Mouse (Mus musculus): Measurements from ENCODE around the gene Arhgap29. TPM values are rescaled to one million over a fixed set of nuclear protein-coding genes. Genes with fewer than 3 reads are reported as not detected.

Arhgap29 gene
- total RNA-seq, 2 experiments from 2014 or later: 14.0 to 16.9 TPM

DNA sequence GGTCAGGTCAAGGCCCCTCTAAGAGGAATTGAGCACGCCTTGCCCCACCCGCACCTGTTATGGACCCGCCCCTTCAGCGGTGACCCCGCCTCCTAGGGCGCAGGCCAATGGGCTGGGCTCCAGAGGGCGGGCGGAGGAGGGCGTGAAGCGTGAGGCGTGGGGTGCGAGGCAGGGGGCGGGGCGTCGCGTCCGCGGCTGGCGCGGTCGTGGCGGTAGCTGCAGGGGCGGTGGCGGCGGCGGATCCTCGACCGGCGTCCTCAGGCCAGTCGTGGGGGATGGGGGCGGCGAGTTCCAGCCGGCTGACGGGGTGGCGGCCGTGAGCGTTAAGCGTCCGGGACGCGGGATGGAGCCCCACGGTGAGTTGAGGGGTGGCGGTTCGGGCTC lies 700 bp downstream of the Arhgap29 start:
- H3K27ac ChIP-seq: peak overlapping the region; percentile 83
- H3K4me3 ChIP-seq: peak overlapping the region; percentile 59
- DNase-seq (ENCODE audit: low spot score in 2 of 2): peak; percentile 60 to 73
- no peak for TF ChIP-seq CTCF (conservative IDR thresholded peaks at IDR 0.05)

DNA sequence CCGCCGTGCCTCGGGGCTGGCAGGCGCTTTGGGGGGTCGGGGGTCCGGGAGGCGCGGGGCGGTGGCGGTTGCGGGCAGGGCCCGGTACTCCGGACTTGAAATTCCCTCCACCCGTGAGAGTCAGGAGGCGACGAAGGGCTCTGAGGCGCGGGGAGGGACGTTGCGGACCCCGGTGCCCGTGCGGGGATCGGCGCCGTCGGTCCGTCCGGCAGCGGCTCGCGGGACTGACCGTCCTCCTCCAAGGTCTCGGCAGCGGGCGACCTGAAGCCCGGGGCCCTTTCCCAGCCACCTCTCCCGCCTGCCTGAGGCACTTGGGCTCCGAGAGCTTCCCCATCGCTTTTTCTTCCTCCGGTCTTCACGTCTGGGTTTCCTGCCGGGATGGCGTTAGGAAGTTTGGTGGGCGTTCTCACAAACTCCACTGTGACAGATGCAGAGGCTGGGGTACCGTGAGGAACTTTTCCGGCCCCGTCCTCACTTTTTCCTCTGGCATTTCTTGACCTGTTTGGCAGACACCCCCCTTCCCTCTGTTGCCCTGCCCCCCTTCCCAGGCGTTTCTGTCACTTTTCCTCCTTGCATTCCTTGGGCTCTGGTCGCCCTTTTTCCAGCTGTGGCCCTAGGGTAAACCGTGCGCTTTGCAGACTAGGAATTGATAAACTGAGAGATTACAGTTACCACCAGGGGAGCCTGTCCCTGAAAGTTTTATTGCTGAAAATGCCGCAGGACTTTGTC lies 1.3 kb downstream of the Arhgap29 start:
- TF ChIP-seq CTCF (conservative IDR thresholded peaks at IDR 0.05): peak; percentile 59
- Histone ChIP-seq H3K27ac (peak overlapping the region; percentile 83), H3K4me3 (peak overlapping the region; percentile 59)
- no peak for DNase-seq (ENCODE audit: low spot score in 2 of 2)

DNA sequence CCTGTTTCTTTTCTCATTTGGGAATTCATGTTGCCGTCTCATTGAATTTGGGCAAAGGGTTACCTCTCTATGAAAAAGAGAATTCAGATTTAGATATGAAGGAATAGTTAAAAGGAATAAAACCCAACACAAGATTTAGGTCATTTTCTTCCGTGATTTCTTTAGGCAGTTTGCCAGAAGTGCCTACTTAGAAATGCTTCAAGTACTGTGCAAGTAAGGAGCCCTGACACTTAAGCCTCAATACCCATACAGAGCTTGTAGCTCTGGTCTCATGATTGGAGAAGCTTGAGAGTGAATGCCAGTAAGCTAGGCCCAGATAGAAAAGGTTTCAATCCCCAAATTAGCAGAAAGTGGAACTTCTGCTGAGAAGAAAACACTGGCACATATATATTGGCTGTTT lies 2.1 kb downstream of the Arhgap29 start:
- Histone ChIP-seq H3K4me3 (peak overlapping the region; percentile 59; the same call in 1 of the 2 replicates), H3K27ac (peak overlapping the region; percentile 83; the same call in 1 of the 2 replicates)
- no peak for DNase-seq (ENCODE audit: low spot score in 2 of 2)
- no peak for TF ChIP-seq CTCF (conservative IDR thresholded peaks at IDR 0.05)

DNA sequence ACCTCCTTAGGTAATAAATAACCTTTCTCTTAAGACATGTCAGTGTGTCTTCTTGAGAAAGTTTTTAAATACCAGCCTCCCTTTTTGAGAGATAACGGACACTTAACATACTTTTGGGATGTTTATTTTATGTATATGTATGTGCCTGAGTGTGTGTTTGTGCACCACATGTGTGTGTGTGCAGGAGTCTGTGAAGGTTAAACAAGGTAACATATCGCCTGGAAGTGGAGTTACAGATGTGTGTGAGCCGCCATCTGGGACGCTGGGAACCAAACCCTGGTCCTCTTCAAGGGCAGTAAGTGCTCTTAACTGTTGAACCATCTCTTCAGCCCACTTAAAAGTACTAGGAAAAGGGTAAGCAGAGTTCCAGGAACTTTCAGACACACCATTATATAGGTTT lies 3.2 kb downstream of the Arhgap29 start:
- Histone ChIP-seq H3K27ac (no peak overlapping the region), H3K4me3 (peak overlapping the region; percentile 8; the same call in 1 of the 2 replicates)
- no peak for TF ChIP-seq CTCF (conservative IDR thresholded peaks at IDR 0.05)
- no peak for DNase-seq (ENCODE audit: low spot score in 2 of 2)

DNA sequence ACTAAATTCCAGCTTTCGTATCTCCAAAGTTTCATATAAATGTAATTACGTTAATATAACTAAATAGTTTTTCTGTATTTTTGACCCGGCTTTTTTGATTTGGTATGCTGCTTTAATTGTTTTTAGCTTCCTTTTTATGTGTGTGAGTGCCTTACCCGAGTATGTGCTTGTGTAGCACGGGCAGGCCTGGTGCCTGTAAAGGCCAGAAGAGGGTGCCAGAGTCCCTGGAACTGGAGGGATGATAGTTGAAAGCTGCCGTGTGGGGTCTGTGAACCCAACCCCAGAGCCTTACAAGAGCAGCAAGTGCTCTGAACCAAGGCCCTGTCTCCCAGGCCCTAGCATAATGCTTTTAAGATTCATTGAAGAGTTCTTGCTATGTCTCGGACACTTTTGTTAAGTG lies 4.4 kb downstream of the Arhgap29 start:
- peak; percentile 54 for TF ChIP-seq CTCF (conservative IDR thresholded peaks at IDR 0.05)
- Histone ChIP-seq H3K27ac (no peak overlapping the region), H3K4me3 (no peak overlapping the region)
- DNase-seq (ENCODE audit: low spot score in 2 of 2): no peak

DNA sequence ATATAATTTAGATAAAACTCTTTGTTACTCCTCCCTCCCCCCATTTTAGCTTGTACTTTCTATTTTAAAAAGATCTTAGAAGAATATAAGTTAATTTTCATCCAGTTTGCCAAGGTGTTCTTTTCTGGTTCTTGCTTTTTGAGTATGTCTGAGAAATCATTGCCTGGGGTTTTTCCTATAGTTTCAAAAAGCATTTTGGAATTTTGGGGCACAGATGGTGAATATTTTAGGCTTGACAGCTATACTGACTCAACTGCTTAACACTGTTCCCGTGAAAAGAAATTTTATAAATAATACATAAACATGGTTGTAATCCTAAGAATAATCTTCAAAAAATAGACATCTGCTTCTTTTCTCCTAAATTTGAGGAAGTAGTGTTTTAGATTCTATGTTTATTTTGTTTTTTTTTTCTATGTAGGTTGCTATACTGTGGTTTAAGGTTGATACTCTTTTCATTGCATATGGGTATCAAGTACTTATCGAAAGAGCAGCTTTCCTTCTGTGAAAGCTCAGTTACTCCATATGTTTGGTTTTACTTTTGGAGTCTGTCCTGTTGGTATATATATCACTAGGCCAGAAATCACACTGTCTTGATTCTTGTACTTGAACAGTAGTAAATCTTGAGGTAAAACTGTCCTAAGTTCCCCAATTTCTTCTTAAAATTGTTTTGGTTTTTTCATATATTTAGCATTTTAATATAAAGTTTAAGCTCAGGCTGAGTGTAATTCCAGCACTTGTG lies 5.4 kb downstream of the Arhgap29 start:
- Histone ChIP-seq H3K4me3 (no peak overlapping the region), H3K27ac (no peak overlapping the region)
- TF ChIP-seq CTCF (conservative IDR thresholded peaks at IDR 0.05): no peak
- DNase-seq (ENCODE audit: low spot score in 2 of 2): no peak

DNA sequence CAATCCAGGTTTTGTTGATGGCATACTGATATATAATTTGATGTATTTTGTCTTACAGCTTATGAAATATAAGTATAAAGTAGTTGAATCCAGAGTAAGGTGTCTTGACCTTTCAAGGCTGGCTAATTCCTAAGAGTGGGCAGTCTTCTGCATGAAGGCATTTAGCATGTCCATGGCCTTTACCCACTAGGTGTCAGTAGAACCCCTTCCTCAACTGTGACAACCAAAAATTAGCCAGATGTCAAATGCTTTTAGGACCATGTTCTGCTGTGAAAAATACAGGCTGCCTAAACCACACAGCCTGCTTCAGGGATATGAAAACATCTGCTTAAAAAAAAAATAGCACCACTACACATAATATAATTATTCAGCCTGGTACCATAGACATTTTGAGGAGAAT lies 11.8 kb downstream of the Arhgap29 start:
- H3K27ac ChIP-seq: no peak overlapping the region
- no peak overlapping the region for H3K4me3 ChIP-seq
- peak; percentile 25 to 48 for DNase-seq (ENCODE audit: low spot score in 2 of 2)
- peak; percentile 88 for TF ChIP-seq CTCF (conservative IDR thresholded peaks at IDR 0.05)

DNA sequence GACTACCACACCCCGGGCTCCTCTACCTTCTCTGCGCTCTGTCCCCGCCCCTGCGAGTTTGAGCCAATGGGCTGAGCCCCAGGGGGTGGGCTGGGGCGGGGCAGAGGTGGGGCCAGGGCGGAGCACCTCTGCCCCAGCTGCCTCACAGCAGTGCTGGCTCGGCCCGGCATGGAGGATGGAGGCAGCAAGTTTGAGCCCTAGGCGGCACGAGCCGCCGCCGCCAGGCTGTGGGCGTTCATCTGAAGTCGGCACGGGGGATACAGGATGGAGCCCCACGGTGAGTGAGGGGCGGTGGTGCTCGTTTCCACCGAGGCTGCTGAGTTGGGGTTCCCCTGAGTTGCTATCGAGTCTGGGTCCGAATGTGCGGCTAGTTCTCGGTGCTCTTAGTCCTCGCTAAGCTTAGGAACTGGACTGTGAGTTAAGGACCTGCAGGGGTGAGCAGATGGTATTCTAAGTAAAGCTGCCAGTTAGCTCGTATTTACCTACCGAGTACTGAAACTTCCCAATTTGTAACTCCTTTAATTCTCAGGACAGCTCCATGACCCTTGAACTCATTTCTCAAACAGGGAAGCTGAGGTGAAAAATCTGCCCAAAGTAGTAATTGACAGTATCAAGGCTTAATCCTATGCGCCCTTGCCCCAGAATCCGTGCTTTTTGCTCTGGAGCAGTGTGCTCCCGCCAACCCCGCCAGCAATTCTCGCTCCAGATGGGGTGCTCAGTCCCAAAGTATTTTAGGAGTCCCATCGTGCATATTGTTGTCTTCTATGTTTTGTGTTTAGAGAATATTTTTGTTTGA lies 15.5 kb downstream of the Arhgap29 start:
- Histone ChIP-seq H3K27ac (peak overlapping the region; percentile 33; the same call in 1 of the 2 replicates), H3K4me3 (peak overlapping the region; percentile 76)
- TF ChIP-seq CTCF (conservative IDR thresholded peaks at IDR 0.05): no peak
- DNase-seq (ENCODE audit: low spot score in 2 of 2): peak; percentile 72 to 78

DNA sequence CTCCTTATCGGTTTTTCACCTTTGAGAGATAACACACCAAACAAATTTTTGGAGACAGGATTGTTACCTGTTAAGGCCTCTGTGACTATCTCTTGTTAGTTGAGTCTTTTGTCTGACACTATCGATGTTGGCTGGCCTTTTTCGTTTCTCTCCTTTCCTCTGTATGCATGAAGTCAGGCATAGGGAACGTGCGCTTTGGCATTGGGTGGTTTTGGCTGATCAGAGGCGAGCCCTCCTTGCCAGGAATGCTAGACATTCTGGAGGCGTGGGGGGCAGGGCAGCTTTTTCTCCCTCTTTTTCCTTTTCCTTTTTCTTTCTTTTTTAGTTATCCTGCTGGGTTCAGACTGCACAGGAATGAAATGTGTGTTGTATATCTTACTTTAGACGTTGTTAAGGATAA lies 16.3 kb downstream of the Arhgap29 start:
- Histone ChIP-seq H3K4me3 (peak overlapping the region; percentile 76), H3K27ac (no peak overlapping the region)
- TF ChIP-seq CTCF (conservative IDR thresholded peaks at IDR 0.05): no peak
- no peak for DNase-seq (ENCODE audit: low spot score in 2 of 2)

DNA sequence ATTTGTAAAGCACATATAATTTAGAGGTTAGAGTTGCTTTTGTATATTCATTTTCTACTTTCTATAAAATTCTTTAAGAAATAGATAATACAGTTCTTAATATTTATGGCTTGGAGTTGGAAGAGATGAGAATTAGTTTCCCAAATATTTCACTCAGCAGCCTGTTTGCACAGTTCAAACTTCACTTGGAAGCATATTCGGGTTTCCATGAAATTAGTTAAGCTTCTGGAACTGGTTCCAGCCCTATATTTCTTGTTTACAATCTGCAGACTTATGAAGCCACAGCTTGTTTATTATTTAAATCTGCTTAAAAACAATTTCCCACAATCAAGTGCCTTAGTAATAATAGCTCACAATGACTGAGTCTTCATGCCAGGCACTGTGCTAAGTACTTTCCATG lies 17.1 kb downstream of the Arhgap29 start:
- Histone ChIP-seq H3K4me3 (peak overlapping the region; percentile 76; the same call in 1 of the 2 replicates), H3K27ac (no peak overlapping the region)
- no peak for DNase-seq (ENCODE audit: low spot score in 2 of 2)
- no peak for TF ChIP-seq CTCF (conservative IDR thresholded peaks at IDR 0.05)

DNA sequence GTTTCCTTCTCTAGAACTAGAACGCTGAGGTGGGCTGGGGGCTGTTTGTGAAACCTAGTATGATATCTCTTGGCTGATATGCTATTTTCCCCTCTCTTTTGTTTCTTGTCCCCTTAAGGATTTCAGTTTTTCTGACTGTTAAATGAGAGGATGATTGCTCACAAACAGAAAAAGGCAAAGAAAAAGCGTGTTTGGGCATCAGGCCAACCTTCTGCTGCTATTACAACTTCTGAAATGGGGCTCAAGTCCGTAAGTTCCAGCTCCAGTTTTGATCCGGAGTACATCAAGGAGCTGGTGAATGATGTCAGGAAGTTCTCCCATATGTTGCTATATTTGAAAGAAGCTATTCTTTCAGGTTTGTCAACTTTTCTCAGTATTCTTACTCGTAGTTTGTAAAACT lies 21.4 kb downstream of the Arhgap29 start:
- no peak overlapping the region for H3K4me3 ChIP-seq
- DNase-seq (ENCODE audit: low spot score in 2 of 2): peak in 1 of 2 experiments; percentile 22
- no peak for TF ChIP-seq CTCF (conservative IDR thresholded peaks at IDR 0.05)
- no peak overlapping the region for H3K27ac ChIP-seq

DNA sequence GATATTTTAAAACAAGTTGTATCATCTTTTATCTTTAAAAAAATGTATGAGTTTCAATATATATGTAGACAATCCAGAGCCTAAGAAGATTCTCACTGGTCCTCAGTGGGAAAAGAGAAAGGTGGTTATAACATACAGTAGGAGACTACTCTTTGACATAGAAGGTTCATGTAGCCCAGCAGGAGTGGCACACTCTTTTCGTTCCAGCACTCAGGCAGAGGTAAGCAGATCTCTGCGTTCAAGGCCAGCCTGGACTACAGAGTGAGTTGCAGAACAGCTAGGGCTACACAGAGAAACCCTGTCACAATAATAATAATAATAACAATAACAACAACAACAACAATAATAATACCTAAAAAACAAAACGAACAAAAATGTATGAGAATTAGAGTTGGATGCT lies 23.0 kb downstream of the Arhgap29 start:
- Histone ChIP-seq H3K4me3 (no peak overlapping the region), H3K27ac (no peak overlapping the region)
- TF ChIP-seq CTCF (conservative IDR thresholded peaks at IDR 0.05): no peak
- no peak for DNase-seq (ENCODE audit: low spot score in 2 of 2)

DNA sequence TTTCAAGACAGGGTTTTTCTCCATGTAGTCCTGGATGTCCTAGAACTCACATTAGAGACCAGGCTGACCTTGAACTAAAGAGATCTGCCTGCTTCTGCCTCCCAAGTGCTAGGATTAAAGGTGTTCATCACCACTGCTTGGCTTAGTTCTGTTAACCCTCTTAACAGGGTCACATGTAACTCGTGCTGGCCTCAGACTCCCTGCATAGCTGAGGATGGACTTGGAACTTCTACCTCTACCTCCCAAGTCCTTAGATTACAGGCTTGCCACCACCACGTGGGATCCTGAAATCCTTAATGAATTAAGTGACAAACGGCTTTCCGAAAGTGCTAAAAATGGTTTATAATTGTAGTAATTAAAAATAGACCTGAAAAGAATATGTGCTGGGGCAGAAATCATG lies 29.0 kb downstream of the Arhgap29 start:
- no peak for TF ChIP-seq CTCF (conservative IDR thresholded peaks at IDR 0.05)
- no peak for DNase-seq (ENCODE audit: low spot score in 2 of 2)
- H3K4me3 ChIP-seq: no peak overlapping the region
- H3K27ac ChIP-seq: no peak overlapping the region

Data from layer of hippocampus, adult 2 months (tissue).